Mouse (Mus musculus): ENCODE data around the gene Ptp4a2. TPM values are rescaled to one million over a fixed set of nuclear protein-coding genes. Genes with fewer than 3 reads are reported as not detected.

Ptp4a2 gene
- 247 TPM for polyA plus RNA-seq (2017; shearing (Covaris generic))

GRCm38 (mm10) chr4:129810798-129811604 lies at the start of gene Ptp4a2:
Ptp4a2 (plus strand) TSS chr4:129811219.

Other genes with a start within 250 kb of the Ptp4a2 start
- 1,699 TPM for gene Lck, start 237.6 kb upstream of the Ptp4a2 start, polyA plus RNA-seq (2017; shearing (Covaris generic))
- gene Fam167b, start 232.7 kb upstream of the Ptp4a2 start, polyA plus RNA-seq (2017; shearing (Covaris generic)) = not detected
- gene Eif3i, start 210.6 kb upstream of the Ptp4a2 start, polyA plus RNA-seq (2017; shearing (Covaris generic)) = 238 TPM
- 282 TPM for gene Tmem234, start 210.6 kb upstream of the Ptp4a2 start, polyA plus RNA-seq (2017; shearing (Covaris generic))
- gene Dcdc2b, start 197.0 kb upstream of the Ptp4a2 start, polyA plus RNA-seq (2017; shearing (Covaris generic)) = 8.8 TPM
- gene Iqcc, start 192.1 kb upstream of the Ptp4a2 start, polyA plus RNA-seq (2017; shearing (Covaris generic)) = 43.9 TPM
- gene Ccdc28b, start 187.3 kb upstream of the Ptp4a2 start, polyA plus RNA-seq (2017; shearing (Covaris generic)) = 49.2 TPM
- gene Txlna, start 170.2 kb upstream of the Ptp4a2 start, polyA plus RNA-seq (2017; shearing (Covaris generic)) = 88.8 TPM
- 26.1 TPM for gene Kpna6, start 138.5 kb upstream of the Ptp4a2 start, polyA plus RNA-seq (2017; shearing (Covaris generic))
- gene Tmem39b, start 114.4 kb upstream of the Ptp4a2 start, polyA plus RNA-seq (2017; shearing (Covaris generic)) = 25.6 TPM
- gene Khdrbs1, start 68.9 kb upstream of the Ptp4a2 start, polyA plus RNA-seq (2017; shearing (Covaris generic)) = 30.1 TPM
- gene Spocd1, start 118.0 kb downstream of the Ptp4a2 start, polyA plus RNA-seq (2017; shearing (Covaris generic)) = not detected
- gene Adgrb2, start 173.7 kb downstream of the Ptp4a2 start, polyA plus RNA-seq (2017; shearing (Covaris generic)) = not detected
- gene Col16a1, start 236.6 kb downstream of the Ptp4a2 start, polyA plus RNA-seq (2017; shearing (Covaris generic)) = 2.3 TPM

Data from CD4-positive, CD25-positive, alpha-beta regulatory T cell, adult 9 weeks (primary cell).